Mouse (Mus musculus): ENCODE measurements around the gene Clmn. TPM values are rescaled to one million over a fixed set of nuclear protein-coding genes. Genes with fewer than 3 reads are reported as not detected.

Gene Clmn
- total RNA-seq (2021) = 1 to 10 TPM; 6.2 TPM
- long read RNA-seq, experiment 1, full-length matches to known transcripts = 2 of 2 reads
- long read RNA-seq, experiment 1, partial matches to known transcripts = 0 of 2 reads
- long read RNA-seq, experiment 1, other reads (novel, unspliced or antisense) = 0 of 2 reads
- long read RNA-seq, experiment 2, partial matches to known transcripts = 1 of 1 reads
- long read RNA-seq, experiment 2, other reads (novel, unspliced or antisense) = 0 of 1 reads

GRCm38 (mm10) chr12:104864439-104865165 is at the start of gene Clmn:
TSS of gene Clmn (minus strand) at chr12:104865076.
- DNase-seq (ENCODE audit: low spot score in 2 of 2) = peak; percentile 37 to 44

GRCm38 (mm10) chr12:104912990-104913389 is 48.1 kb upstream of the Clmn start:
- no peak for DNase-seq (ENCODE audit: low spot score in 2 of 2)

GRCm38 (mm10) chr12:104912281-104912933 is 47.5 kb upstream of the Clmn start:
- no peak for DNase-seq (ENCODE audit: low spot score in 2 of 2)

- DNase-seq (ENCODE audit: low spot score in 2 of 2) = no peak
Observed at GRCm38 (mm10) chr12:104909750-104910149, 44.9 kb upstream of the Clmn start.

- no peak for DNase-seq (ENCODE audit: low spot score in 2 of 2)
Observed at GRCm38 (mm10) chr12:104908986-104909385, 44.1 kb upstream of the Clmn start.

- DNase-seq (ENCODE audit: low spot score in 2 of 2) = no peak
Observed at GRCm38 (mm10) chr12:104908024-104908781, 43.3 kb upstream of the Clmn start.

GRCm38 (mm10) chr12:104907133-104907532 is 42.3 kb upstream of the Clmn start:
- no peak for DNase-seq (ENCODE audit: low spot score in 2 of 2)

GRCm38 (mm10) chr12:104904138-104904537 is 39.3 kb upstream of the Clmn start:
- no peak for DNase-seq (ENCODE audit: low spot score in 2 of 2)

- no peak for DNase-seq (ENCODE audit: low spot score in 2 of 2)
Observed at GRCm38 (mm10) chr12:104902392-104903053, 37.6 kb upstream of the Clmn start.

- no peak for DNase-seq (ENCODE audit: low spot score in 2 of 2)
Observed at GRCm38 (mm10) chr12:104901320-104901719, 36.4 kb upstream of the Clmn start.

- DNase-seq (ENCODE audit: low spot score in 2 of 2) = no peak
Observed at GRCm38 (mm10) chr12:104899835-104900234, 35.0 kb upstream of the Clmn start.

- DNase-seq (ENCODE audit: low spot score in 2 of 2) = no peak
Observed at GRCm38 (mm10) chr12:104899161-104899560, 34.3 kb upstream of the Clmn start.

GRCm38 (mm10) chr12:104898718-104899117 is 33.8 kb upstream of the Clmn start:
- no peak for DNase-seq (ENCODE audit: low spot score in 2 of 2)

GRCm38 (mm10) chr12:104897051-104897618 is 32.3 kb upstream of the Clmn start:
- no peak for DNase-seq (ENCODE audit: low spot score in 2 of 2)

GRCm38 (mm10) chr12:104896640-104897039 is 31.8 kb upstream of the Clmn start:
- no peak for DNase-seq (ENCODE audit: low spot score in 2 of 2)

- DNase-seq (ENCODE audit: low spot score in 2 of 2) = no peak
Observed at GRCm38 (mm10) chr12:104892245-104892644, 27.4 kb upstream of the Clmn start.

GRCm38 (mm10) chr12:104890066-104890465 is 25.2 kb upstream of the Clmn start:
- DNase-seq (ENCODE audit: low spot score in 2 of 2) = no peak

GRCm38 (mm10) chr12:104886104-104886503 is 21.2 kb upstream of the Clmn start:
- DNase-seq (ENCODE audit: low spot score in 2 of 2) = no peak

GRCm38 (mm10) chr12:104882533-104882932 is 17.7 kb upstream of the Clmn start:
- DNase-seq (ENCODE audit: low spot score in 2 of 2) = no peak

- DNase-seq (ENCODE audit: low spot score in 2 of 2) = no peak
Observed at GRCm38 (mm10) chr12:104882061-104882460, 17.2 kb upstream of the Clmn start.

Measured in gastrocnemius, postnatal 4 days (tissue).